Mouse (Mus musculus): ENCODE measurements at regions not wholly inside any gene's neighbourhood (a gene's known extent, or its start where the extent isn't known, plus 50 kb on each side); places are given as distances from the start of the nearest gene placed in this dataset.

GRCm38 (mm10) chr10:25098070-25098469 is 170.8 kb upstream of the Arg1 start:
- no peak for TF ChIP-seq CTCF (IDR thresholded peaks at IDR 0.05)
- DNase-seq (ENCODE audit: low spot score) (no peak), ATAC-seq (ENCODE audit: low FRiP score) (no peak)
- Histone ChIP-seq H3K27me3 (ENCODE audit: insufficient read depth, low read length) (no peaks in the 10 kb centered on the region), H3K36me3 (ENCODE audit: insufficient read depth, low read length) (no peaks in the 10 kb centered on the region), H3K9me3 (ENCODE audit: low read length) (no peaks in the 10 kb centered on the region), H3K9ac (replicated peaks; ENCODE audit: low read length, poor library complexity, severe bottlenecking) (no peak overlapping the region), H3K4me3 (ENCODE audit: low read depth, low read length) (no peak overlapping the region), H3K4me2 (ENCODE audit: low read depth, low read length, poor library complexity, severe bottlenecking) (no peak overlapping the region), H3K4me1 (ENCODE audit: insufficient read depth, low read length) (no peaks in the 10 kb centered on the region), H3K27ac (ENCODE audit: low read depth, low read length) (no peak overlapping the region)
- WGBS: 60% methylated on average over 4 of the region's 4 CpGs

GRCm38 (mm10) chr10:25089705-25090386 is 162.6 kb upstream of the Arg1 start:
- ATAC-seq (ENCODE audit: low FRiP score) (no peak), DNase-seq (ENCODE audit: low spot score) (no peak)
- no peak overlapping the region for H3K27ac ChIP-seq (ENCODE audit: low read depth, low read length)
- H3K9ac ChIP-seq (replicated peaks; ENCODE audit: low read length, poor library complexity, severe bottlenecking): no peak overlapping the region
- no peaks in the 10 kb centered on the region for H3K9me3 ChIP-seq (ENCODE audit: low read length)
- TF ChIP-seq CTCF (IDR thresholded peaks at IDR 0.05): no peak
- H3K36me3 ChIP-seq (ENCODE audit: insufficient read depth, low read length): no peaks in the 10 kb centered on the region
- no peaks in the 10 kb centered on the region for H3K4me1 ChIP-seq (ENCODE audit: insufficient read depth, low read length)
- no peaks in the 10 kb centered on the region for H3K27me3 ChIP-seq (ENCODE audit: insufficient read depth, low read length)
- no peak overlapping the region for H3K4me3 ChIP-seq (ENCODE audit: low read depth, low read length)
- WGBS: 77% methylated on average over 4 of the region's 4 CpGs
- no peak overlapping the region for H3K4me2 ChIP-seq (ENCODE audit: low read depth, low read length, poor library complexity, severe bottlenecking)

GRCm38 (mm10) chr10:25086745-25087144 is 159.5 kb upstream of the Arg1 start:
- DNase-seq (ENCODE audit: low spot score): no peak
- Histone ChIP-seq H3K27me3 (ENCODE audit: insufficient read depth, low read length) (no peaks in the 10 kb centered on the region), H3K9me3 (ENCODE audit: low read length) (no peaks in the 10 kb centered on the region), H3K4me2 (ENCODE audit: low read depth, low read length, poor library complexity, severe bottlenecking) (no peak overlapping the region), H3K9ac (replicated peaks; ENCODE audit: low read length, poor library complexity, severe bottlenecking) (no peak overlapping the region), H3K4me3 (ENCODE audit: low read depth, low read length) (no peak overlapping the region), H3K36me3 (ENCODE audit: insufficient read depth, low read length) (no peaks in the 10 kb centered on the region), H3K27ac (ENCODE audit: low read depth, low read length) (no peak overlapping the region), H3K4me1 (ENCODE audit: insufficient read depth, low read length) (no peaks in the 10 kb centered on the region)
- no peak for ATAC-seq (ENCODE audit: low FRiP score)
- TF ChIP-seq CTCF (IDR thresholded peaks at IDR 0.05): no peak
- WGBS: 97% methylated on average over 17 of the region's 17 CpGs

- no peak overlapping the region for H3K4me3 ChIP-seq (ENCODE audit: low read depth, low read length)
- ATAC-seq (ENCODE audit: low FRiP score) (no peak), DNase-seq (ENCODE audit: low spot score) (peak; percentile 53)
- H3K9ac ChIP-seq (replicated peaks; ENCODE audit: low read length, poor library complexity, severe bottlenecking): no peak overlapping the region
- WGBS: 66% methylated on average over 10 of the region's 10 CpGs
- no peak overlapping the region for H3K4me2 ChIP-seq (ENCODE audit: low read depth, low read length, poor library complexity, severe bottlenecking)
- H3K27me3 ChIP-seq (ENCODE audit: insufficient read depth, low read length): no peaks in the 10 kb centered on the region
- no peaks in the 10 kb centered on the region for H3K36me3 ChIP-seq (ENCODE audit: insufficient read depth, low read length)
- no peak overlapping the region for H3K27ac ChIP-seq (ENCODE audit: low read depth, low read length)
- H3K9me3 ChIP-seq (ENCODE audit: low read length): no peaks in the 10 kb centered on the region
- H3K4me1 ChIP-seq (ENCODE audit: insufficient read depth, low read length): no peaks in the 10 kb centered on the region
- no peak for TF ChIP-seq CTCF (IDR thresholded peaks at IDR 0.05)
These were observed 155.6 kb upstream of the Arg1 start for GRCm38 (mm10) chr10:25082930-25083329.

- Histone ChIP-seq H3K4me3 (ENCODE audit: low read depth, low read length) (no peak overlapping the region), H3K36me3 (ENCODE audit: insufficient read depth, low read length) (no peaks in the 10 kb centered on the region), H3K27me3 (ENCODE audit: insufficient read depth, low read length) (no peaks in the 10 kb centered on the region), H3K4me2 (ENCODE audit: low read depth, low read length, poor library complexity, severe bottlenecking) (no peak overlapping the region), H3K9ac (replicated peaks; ENCODE audit: low read length, poor library complexity, severe bottlenecking) (no peak overlapping the region), H3K27ac (ENCODE audit: low read depth, low read length) (no peak overlapping the region), H3K9me3 (ENCODE audit: low read length) (no peaks in the 10 kb centered on the region), H3K4me1 (ENCODE audit: insufficient read depth, low read length) (no peaks in the 10 kb centered on the region)
- whole genome bisulfite sequencing: 86% methylated on average over 2 of the region's 2 CpGs
- DNase-seq (ENCODE audit: low spot score): no peak
- no peak for ATAC-seq (ENCODE audit: low FRiP score)
- no peak for TF ChIP-seq CTCF (IDR thresholded peaks at IDR 0.05)
These were observed 145.3 kb upstream of the Arg1 start for GRCm38 (mm10) chr10:25072617-25073016.

- no peak for TF ChIP-seq CTCF (IDR thresholded peaks at IDR 0.05)
- no peak for ATAC-seq (ENCODE audit: low FRiP score)
- Histone ChIP-seq H3K9me3 (ENCODE audit: low read length) (no peaks in the 10 kb centered on the region), H3K36me3 (ENCODE audit: insufficient read depth, low read length) (no peaks in the 10 kb centered on the region), H3K4me3 (ENCODE audit: low read depth, low read length) (no peak overlapping the region), H3K27ac (ENCODE audit: low read depth, low read length) (0 out of 2 replicates have a peak overlapping the region, but pooled peaks have one; percentile 39), H3K9ac (replicated peaks; ENCODE audit: low read length, poor library complexity, severe bottlenecking) (no peak overlapping the region), H3K4me2 (ENCODE audit: low read depth, low read length, poor library complexity, severe bottlenecking) (no peak overlapping the region), H3K4me1 (ENCODE audit: insufficient read depth, low read length) (no peaks in the 10 kb centered on the region), H3K27me3 (ENCODE audit: insufficient read depth, low read length) (no peaks in the 10 kb centered on the region)
- DNase-seq (ENCODE audit: low spot score): peak; percentile 24
- 60% methylated on average over 8 of the region's 8 CpGs for WGBS
These were observed 141.0 kb upstream of the Arg1 start for GRCm38 (mm10) chr10:25068301-25068700.

Measured in midbrain, postnatal 0 days (tissue).